Mouse (Mus musculus) T-helper 2 cell (primary cell): Measurements from ENCODE around the gene Efnb2.

ENCODE experiments used
- in situ Hi-C: fragments of 300-600 bp; cut with MboI, MseI; formaldehyde crosslinking; loops from one replicate; pipeline ENCODE4 v1.15.1; 2025; ENCODE audit warnings: high pct_unique_total_duplicates

Efnb2 gene

DNA sequence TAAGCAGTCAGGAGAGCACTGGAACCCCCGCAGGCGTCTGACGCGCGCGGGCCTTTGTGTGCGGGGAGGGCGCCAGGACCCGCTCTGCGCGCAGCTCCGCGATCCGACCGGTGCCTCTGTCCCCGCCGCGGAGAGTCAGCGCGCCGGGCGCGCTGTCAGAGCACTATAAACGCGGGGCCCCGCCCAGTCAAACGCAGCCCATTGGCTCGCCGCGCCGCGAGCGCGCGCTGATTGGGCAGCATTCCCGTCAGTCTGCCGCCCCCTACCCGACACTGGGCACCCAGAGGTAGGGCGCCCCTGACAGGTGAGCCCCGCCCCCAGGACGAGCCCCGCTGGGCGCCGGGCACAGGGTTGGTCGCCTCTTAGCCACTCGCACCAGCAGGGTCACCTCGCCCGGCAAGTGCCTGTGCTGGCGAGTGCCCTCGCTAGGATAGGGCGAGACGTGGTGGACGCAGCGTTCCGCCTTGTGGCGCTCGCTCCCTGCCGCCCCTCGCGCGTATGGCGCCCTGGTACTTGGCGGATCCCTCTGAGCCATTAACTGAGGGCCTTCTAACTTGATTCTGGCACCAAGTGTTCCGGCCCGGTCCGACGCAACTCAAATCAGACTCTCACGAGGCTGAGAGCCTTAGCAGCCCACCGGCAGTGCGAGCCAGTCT lies at the start of gene Efnb2:
TSS of gene Efnb2 (minus strand) at position 140 of the 656 bp plus-strand sequence.
- in situ Hi-C loops = no loop called here

DNA sequence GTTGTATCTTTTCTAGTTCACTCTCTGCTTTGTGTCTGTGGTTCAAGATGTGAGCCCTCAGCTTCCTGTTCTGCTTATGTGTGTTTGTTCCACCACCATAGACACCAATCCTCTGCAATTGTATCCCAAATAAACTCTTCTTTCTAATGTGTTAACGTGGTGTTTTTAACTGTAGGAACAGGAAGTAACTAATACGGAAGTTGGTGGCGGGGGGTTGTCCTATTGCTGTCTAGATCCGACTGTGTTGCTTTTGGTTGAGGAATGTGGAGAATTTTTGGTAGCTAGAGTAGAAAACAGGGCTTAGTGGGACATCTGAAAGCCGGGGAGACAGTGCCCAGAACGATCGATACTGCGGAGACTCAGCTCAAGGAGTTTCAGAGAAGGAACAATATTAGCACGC lies 43.8 kb upstream of the Efnb2 start:
- in situ Hi-C loops = loop anchor here (10.0 to 25.0 kb wide), 2 partner anchors 282 to 1240 kb away; no protein-coding TSS in a partner anchor

DNA sequence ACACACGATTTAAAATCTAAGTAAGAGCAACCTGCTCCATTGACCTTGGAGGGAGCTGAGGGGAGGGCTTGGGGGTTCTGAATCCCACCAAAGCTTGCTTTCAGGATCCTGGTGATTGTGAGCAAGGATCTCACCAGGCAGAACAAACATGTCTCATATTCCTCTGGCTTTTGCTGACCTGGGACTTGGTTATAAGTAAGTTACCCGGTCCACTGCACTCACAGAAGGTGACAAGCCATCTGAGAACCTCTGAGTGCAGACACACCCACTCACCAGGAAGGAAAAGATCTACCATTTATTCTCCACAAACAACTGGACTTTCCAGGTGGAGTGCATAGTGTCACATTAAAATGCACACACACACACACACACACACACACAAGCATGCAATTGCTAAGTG lies 42.6 kb upstream of the Efnb2 start:
- in situ Hi-C loops = loop anchor here (10.0 to 25.0 kb wide), 2 partner anchors 284 to 1241 kb away; no protein-coding TSS in a partner anchor

DNA sequence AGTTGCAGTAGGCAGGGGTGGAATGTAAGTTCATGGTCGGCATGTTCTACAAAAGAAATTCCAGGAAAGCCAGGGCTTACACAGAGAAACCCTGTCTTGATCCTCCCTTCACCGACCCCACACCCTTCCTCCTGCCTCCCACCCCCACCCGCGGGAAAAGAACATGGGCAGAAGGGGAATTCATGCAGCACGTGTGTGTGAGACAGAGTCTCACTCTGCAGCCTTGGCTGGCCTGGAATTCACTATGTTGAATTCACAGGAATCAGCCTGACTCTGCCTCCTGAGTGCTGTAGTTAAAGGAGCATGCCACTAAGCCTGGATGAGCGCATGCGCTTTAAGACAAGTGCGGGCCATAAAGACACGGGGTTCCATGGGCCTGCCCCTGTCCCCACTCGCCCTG lies 39.8 kb upstream of the Efnb2 start:
- in situ Hi-C loops = loop anchor here (10.0 to 25.0 kb wide), 2 partner anchors 286 to 1244 kb away; no protein-coding TSS in a partner anchor

DNA sequence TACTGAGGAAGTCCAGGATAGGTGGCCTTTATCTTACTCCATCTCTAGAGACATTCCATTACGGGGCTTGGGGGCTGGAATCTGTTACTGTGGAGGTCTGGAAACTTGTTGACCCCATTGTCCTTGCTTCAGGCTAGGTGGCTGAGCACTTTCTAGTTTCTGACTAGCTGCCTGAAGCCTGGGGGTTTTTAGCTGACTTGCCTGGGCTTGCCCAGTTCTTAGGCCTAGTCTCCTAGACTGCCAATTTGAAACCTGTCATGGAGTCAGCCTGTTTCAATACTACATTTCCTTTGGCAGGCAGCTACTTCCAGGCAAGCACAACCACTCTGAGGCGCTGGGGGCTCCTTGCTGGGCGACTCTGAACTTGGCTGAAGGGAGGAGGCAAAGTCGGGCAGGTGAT lies 39.2 kb upstream of the Efnb2 start:
- in situ Hi-C loops = loop anchor here (10.0 to 25.0 kb wide), 2 partner anchors 287 to 1245 kb away; no protein-coding TSS in a partner anchor

DNA sequence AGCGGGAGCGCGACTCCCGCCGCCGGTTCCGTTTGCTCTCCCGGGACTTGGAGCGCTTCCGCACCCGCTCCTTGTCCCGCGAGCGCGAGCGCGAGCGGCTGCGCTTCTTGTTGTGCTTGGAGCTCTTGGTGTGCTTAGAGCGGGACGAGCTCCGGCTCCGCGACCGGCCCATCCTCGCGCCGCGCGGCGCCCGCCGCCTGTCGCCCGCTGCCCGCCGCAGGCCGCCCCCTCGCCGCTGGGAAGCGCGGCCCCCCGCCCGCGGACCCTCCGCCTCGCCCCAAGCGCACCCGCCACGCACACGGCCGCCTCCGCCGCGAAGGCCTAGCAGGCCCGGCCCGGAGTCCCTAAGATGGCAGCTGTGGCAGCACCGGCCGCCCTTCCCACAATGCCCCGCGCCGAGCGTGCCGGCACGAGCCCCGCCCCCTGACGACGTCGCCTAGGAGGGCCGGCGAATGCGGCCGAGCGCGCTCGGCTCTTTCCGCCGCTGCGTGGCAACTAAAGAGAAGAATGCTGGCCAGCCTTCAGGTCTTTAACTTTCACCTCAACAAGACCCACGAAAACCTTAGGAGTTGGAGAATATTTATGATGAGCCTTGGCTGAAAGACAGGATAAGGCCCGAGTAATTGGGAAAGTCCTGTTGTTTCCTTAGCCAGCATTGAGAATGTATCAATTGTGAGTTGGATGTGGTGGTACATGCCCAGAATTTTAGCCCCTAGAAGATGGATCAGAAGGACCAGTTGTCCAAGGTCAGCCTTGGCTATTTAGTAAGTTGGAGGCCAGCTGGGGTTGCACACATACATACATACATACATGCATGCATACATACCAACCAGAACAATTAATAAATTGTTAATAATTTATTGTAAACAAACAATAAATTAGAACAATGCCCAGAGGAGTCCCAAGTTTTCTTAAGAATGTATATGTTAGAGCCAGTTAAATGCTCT lies 29.4 kb upstream of the Efnb2 start, which contains the start of gene Arglu1:
TSS of gene Arglu1 (minus strand) at position 376 of the 947 bp plus-strand sequence.
- in situ Hi-C loops = no loop called here

DNA sequence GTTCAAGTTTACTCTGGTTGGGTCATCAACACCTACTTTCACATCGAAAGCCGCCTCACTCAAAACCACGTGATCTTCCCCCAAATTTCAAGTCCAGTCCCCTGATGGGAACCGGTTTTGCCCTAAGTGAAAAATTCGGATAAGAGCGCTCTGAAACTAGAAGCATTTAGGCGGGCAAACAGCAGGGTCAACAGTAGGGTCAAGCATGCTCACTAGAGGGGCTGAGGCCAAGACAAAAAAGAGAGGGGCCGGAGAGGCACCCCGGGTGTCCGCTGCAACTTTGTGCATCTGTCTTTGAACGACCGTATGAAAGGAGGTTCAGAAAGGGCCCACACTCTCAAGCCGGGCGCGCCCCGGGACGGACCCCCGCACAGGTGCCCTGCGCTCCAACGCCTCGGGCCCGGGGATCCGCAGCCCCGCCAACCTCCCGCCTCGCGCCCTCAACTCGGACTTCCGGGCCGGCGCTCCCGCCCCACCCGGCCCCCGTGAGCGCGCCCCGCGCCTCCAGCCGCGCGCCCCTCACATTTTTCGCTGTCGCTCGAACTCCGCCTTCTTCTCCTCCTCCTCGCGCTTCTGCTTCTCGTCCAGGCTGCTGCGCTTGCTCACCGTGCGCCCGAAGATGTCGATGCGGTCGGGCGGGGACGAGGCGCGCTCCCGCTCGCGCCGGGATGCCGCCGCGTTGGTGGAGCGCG lies 28.6 kb upstream of the Efnb2 start:
- in situ Hi-C loops = no loop called here

DNA sequence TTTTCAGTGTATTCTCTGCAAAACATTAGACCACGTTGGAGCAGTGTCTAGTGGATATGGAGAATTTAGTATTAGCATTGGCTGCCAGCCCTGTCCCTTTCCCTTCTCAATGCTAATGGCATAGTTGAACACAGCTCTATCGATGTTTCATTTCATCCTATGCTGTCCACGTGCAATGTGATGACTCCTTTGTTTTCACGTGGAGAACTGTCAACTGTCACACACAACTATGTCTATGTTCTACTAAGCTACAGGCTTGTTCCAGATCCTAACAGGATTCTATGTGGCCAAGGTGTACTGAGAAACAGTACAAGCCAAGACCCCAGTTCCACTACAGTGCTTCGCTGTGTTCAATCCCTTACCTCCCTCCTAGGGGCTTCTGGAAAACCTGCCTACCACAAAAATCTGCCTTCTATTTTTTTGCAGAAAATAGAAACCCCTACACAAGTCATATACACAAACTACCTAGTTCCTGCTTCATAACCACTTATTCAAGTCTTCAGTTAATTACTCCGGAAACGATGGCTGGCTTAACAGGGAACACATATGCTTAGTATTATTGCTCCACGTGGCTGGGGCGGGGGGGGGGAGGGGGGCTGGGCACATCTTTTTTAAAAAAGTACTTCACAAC lies 27.9 kb upstream of the Efnb2 start:
- in situ Hi-C loops = no loop called here

DNA sequence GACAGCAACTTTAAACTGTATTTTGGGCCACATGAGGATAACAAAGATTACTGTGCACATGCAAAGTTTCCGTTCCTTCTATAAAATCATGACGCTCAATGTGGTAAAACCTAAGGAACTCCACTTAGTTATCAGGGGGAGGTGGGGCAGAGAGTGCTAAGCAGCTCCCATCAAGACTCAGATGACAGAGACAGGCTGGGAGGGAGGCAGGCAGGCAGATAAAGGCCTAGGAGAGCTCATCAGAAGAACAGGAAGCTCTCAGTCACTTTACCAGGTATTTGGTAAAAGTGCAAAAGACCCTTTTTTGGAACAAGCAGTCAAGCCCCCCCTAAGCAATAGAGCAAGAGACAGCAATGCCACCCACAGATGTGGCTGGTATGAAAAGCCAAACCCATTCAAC lies 24.5 kb upstream of the Efnb2 start:
- in situ Hi-C loops = no loop called here

DNA sequence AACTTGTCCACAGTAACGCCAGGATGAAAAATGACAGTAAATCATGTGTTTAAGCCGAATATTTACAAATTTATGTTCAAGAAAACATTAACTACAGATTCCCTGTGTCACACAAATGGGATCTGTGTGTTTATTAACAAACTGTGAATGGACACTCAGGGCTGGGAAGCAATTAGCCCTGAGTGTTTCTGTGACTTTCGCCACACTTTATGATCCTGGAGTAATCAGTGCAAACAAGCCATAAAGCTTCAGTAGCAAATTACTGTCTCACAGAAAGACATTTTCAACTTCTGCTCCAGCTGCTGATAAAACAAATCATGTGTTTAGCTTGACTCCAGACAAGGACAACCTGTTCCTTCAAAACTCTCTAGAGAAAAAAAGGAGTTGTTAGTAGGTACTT lies 21.7 kb upstream of the Efnb2 start:
- in situ Hi-C loops = no loop called here

DNA sequence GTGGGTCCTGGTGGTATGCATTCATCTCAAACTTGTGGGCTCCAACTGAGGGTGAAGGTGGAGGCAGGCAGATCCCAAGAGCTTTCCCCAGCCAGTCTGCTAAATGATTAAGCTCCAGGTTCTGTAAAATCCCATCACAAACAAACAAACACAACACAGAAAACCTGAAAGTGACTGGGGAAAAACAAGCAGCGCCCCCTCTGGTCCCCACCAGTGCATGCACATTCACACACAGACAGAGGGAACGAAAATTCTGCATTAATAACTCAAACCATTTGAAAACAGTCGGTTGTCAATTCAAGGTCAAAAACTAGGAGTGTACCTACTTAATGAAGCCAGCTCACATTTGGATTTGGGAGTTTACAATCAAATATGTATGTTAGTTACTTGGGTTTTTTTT lies 17.2 kb upstream of the Efnb2 start:
- in situ Hi-C loops = no loop called here

DNA sequence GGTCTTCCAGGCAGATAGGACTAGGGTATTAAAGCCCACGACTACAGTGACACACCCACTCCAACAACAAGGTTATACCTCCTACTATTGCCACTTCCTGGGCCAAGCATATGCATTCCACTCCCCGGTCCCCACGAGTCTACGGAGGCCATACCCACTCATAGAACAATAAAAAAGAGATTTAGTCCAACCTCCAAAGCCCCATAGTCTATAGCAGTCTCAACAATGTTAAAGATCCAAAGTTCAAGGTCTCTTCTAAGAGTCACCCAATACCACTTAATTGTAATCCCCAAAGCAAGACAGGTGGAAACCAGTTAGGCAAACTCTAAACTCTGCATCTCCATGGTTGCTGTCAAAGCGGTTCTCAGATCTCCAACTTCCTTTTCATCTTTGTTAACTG lies 13.8 kb upstream of the Efnb2 start:
- in situ Hi-C loops = no loop called here

DNA sequence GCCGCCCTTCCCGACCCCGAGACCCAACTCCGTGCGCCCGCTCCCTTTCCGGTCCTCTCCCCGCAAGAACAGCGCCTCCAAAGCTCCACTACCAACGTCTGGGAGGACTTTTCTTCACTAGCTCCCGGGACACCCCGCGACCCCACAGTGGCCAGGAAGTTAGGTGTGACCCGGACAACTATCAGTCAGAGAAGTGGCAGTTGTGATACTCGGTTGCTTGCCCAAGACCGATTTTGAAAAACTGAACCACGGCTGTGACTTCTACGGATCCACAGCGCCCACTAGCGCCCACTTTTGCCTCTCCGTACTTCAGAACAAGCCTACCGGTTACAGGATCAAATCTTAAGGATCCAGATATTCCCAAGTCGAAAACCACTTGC lies 707 bp upstream of the Efnb2 start:
- in situ Hi-C loops = no loop called here

DNA sequence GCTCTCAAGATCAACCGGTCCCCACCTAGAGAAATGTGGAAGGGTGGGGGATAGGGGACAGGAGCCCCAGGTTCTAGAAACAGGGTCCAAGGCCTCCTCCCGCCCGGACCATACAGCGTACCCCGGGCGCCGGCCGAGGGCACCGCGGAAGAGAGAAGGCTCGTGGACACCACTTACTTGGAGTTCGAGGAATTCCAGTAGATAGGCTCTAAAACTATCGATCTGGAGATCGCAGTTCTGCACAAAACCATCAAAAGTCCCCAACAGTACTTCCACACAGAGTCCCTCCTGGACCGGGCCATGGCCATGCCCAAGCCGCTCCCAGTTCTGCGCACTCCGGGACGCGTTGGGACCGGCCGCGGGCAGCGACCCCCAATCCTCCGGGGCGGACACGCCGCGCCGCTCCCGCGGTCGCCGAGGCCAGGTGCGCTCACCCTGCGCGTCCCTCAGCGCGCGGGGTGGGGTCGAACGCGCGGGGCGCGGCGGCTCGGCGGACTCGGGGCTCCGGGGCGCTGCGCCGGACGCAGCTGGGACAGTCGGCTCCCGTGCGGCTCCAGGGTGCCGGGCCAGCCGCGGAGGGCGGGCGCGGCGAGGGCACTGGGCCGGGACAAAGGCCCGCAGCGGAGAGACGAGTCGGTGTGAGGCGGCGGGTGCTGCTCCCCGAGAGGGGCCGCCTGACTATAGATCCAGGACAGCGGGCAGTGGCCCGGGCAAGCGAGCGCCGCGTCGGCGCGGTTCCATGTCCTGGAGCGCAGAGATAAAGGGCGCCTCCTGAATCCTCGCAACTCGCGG lies 539 bp downstream of the Efnb2 start:
- in situ Hi-C loops = no loop called here

DNA sequence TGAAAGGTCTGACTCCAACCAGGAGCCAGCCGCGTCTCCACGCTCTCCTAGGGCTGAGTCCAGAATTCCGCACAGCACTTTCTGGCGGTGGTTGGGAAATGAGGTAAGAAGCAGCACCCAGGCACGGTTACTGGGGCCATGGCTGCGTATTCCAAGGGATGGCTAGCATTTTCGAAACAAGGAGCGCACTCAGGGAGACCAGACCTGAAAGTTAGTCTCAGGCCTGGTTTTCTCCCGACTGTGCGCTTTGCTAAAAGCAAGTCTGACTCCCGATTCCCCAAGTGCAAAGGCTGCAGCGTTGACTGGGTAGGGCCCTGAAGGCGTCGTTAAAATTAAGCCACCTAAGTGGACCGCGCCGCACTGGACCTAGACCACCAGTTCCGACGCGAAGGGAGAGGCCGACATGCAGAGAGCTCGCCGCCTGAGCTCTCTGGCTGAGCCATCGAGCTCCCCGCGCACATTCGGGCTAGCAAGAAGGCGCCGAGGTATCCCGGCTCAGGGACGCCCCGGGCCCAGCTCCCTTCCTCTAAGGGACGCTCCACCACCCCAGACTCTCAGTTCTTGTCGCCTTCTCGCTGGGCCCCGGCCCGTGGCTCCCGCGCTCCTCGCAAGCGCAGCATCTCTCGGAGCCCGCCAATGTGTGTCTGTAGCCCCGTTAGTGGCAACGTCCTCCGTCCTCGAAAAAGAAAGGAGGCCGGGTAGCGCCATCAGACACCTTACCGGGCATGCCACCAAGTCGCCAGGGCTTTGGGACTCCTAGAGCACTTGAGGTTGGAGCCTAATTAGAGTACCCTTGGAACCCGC lies 1.3 kb downstream of the Efnb2 start:
- in situ Hi-C loops = no loop called here

DNA sequence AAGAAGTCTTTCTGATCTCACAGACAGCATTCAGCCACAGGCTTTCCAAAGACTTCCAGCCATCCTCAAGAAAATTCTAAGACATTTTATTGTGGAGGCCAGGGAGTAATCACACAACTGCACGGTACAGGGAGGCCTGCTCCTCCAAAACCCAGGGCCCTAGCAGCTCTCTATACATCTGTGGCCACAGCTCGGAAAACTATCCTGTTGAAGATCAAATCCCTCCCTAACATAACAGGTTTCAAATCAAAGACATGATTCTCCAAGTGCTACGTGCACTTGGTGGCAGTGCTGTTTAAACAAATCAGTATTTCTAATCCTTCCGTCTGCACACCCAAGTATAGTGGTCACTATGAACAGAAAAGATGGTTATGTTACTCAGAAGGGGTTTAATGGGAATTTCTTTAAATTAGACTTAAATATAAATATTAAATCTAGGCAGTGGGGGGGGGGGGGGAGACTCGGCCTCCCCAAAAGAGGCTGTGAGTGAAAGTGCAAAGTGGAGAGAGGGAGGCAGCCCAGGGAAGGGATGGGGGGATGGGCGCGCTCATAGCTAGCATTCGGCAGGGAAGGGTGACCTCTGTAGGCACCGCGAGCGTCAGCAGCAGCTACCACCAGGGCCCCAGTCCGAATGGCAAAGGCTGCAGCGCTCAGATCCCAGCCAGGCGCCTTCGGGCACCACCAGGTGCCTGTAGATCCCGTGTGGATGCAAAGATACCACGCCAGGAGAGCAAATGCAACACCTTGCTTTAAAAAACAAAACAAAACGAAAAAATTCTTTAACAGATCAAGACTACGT lies 2.4 kb downstream of the Efnb2 start:
- in situ Hi-C loops = no loop called here

DNA sequence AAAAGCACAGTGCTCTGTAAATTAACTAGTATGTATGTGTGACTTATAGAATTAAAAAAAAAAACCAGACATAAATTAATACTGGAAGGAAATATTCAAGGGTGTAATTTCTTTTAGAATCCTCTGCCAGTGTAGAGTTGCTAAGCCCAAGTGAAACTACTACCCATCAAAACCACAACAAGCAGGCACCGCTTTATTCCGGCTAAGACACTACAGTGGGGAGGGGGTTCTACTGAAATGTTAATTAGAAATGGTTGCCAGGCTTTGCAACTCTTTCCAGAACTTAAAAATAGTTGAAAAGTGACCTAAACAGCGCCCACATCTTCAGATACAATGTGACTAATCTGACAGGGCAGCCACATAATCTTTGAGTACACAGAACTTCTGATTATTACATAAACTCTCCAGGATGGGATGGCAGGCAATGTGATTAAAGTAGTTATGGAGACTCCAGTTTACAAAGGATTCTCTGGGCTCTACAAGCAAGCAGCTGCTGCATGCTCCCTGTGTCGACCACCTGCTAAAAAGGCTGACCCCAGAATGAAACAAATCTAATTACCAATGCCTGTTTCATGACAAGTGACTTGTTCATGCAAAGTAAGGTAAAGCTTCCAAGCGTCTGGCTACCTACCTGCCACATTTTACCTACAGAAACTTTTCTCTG lies 3.2 kb downstream of the Efnb2 start:
- in situ Hi-C loops = no loop called here
